Mouse (Mus musculus) myocyte (in vitro differentiated cells): ENCODE measurements around the gene Olfr1419.

Experiments
- CEBPB ChIP-seq: IDR thresholded peaks from 2 replicates; pipeline ENCODE4 v1.6.1; 2011; ENCODE audit warnings: mild to moderate bottlenecking, moderate library complexity; ENCODE audit not compliant: poor library complexity, insufficient read depth, severe bottlenecking
- E2F4 ChIP-seq: IDR thresholded peaks from one replicate; pipeline ENCODE4 v1.6.1; 2011; ENCODE audit warnings: mild to moderate bottlenecking, control low read depth, moderate library complexity; ENCODE audit not compliant: insufficient read depth
- MAX ChIP-seq: IDR thresholded peaks from one replicate; pipeline ENCODE4 v1.6.1; 2011; ENCODE audit warnings: low read depth, mild to moderate bottlenecking, control low read depth
- MYOD1 ChIP-seq, 3 experiments: IDR thresholded peaks; one replicate each; pipeline ENCODE4 v1.6.1; 2011; ENCODE audit warnings: control low read depth in 2 of 3, low read depth in 2 of 3, mild to moderate bottlenecking in 2 of 3, moderate library complexity in 1 of 3; ENCODE audit not compliant: insufficient read length in 2 of 3, control insufficient read depth in 1 of 3
- MYOG ChIP-seq, 3 experiments: IDR thresholded peaks; one replicate each; pipeline ENCODE4 v1.6.1; 2011; ENCODE audit warnings: control low read depth in 2 of 3, low read depth in 2 of 3, mild to moderate bottlenecking in 2 of 3; ENCODE audit not compliant: insufficient read length in 2 of 3, control insufficient read depth in 1 of 3, insufficient read depth in 1 of 3
- POLR2A ChIP-seq: IDR thresholded peaks from one replicate; pipeline ENCODE4 v1.6.1; 2011; ENCODE audit warnings: low read depth, mild to moderate bottlenecking, control low read depth, moderate library complexity; ENCODE audit not compliant: insufficient read length
- POLR2AphosphoS2 ChIP-seq: IDR thresholded peaks from one replicate; pipeline ENCODE4 v1.6.1; 2011; ENCODE audit warnings: low read depth, control low read depth; ENCODE audit not compliant: insufficient read length
- REST ChIP-seq: IDR thresholded peaks from one replicate; pipeline ENCODE4 v1.6.1; 2011; ENCODE audit warnings: mild to moderate bottlenecking, control low read depth, moderate library complexity; ENCODE audit not compliant: insufficient read depth, insufficient read length
- TCF12 ChIP-seq: IDR thresholded peaks from one replicate; pipeline ENCODE4 v1.6.1; 2011; ENCODE audit warnings: mild to moderate bottlenecking, control low read depth; ENCODE audit not compliant: poor library complexity, insufficient read depth, severe bottlenecking
- USF1 ChIP-seq: IDR thresholded peaks from one replicate; pipeline ENCODE4 v1.6.1; 2011; ENCODE audit warnings: low read depth, mild to moderate bottlenecking, control low read depth, moderate library complexity

GRCm38 (mm10) chr19:11922068-11922467 lies 47.2 kb upstream of the Olfr1419 start:
- TF ChIP-seq USF1 = no peak
- TF ChIP-seq POLR2A = no peak
- no peak for TF ChIP-seq POLR2AphosphoS2
- TF ChIP-seq MYOD1 (IDR thresholded peaks at IDR 0.05; ENCODE audit: control insufficient read depth in 1 of 3, insufficient read length in 2 of 3, low read depth in 2 of 3) = no peak
- no peak for TF ChIP-seq MAX
- no peak for TF ChIP-seq E2F4
- no peak for TF ChIP-seq TCF12
- TF ChIP-seq REST = no peak
- TF ChIP-seq CEBPB = no peak
- TF ChIP-seq MYOG (IDR thresholded peaks at IDR 0.05; ENCODE audit: control insufficient read depth in 1 of 3, insufficient read depth in 1 of 3, insufficient read length in 2 of 3, low read depth in 2 of 3) = no peak
